27 mouse cellular contexts compared by ENCODE assay signal in genomic region chr5:147636676-147637075, GRCm38 (mm10).
"Had no signal": no experiment of that assay in that cellular context is flagged by ENCODE, and none has a peak within 500 bp of the region (broad histone marks: within the 10 kb centered on the region; RNA-seq: fewer than 3 reads in every experiment).

No protein-coding gene starts in this region.

- DNase-seq: cerebellum, adult 18-20 months; cerebellum, adult 2 months; cerebellum, adult 8-10 months; cerebellum, adult 9-10 months; cerebellum, postnatal 10 days; cerebellum, postnatal 14 days; cerebellum, postnatal 25 days; cerebellum, postnatal 36 days; embryo, embryonic 11 days; gastrocnemius, adult 2 months; gastrocnemius, postnatal 10 days; gastrocnemius, postnatal 14 days; gastrocnemius, postnatal 25 days; gastrocnemius, postnatal 36 days; heart, adult 18-20 months had no signal

- H3K4me3 ChIP-seq: embryonic facial prominence, embryonic 10.5 days; embryonic facial prominence, embryonic 12.5 days; embryonic facial prominence, embryonic 13.5 days; embryonic facial prominence, embryonic 15.5 days; erythroblast, embryonic 14.5 days; forebrain, embryonic 10.5 days; forebrain, embryonic 12.5 days; forebrain, embryonic 13.5 days; forebrain, embryonic 15.5 days; gastrocnemius, adult 2 months had no signal

- ATAC-seq: forebrain, embryonic 13.5 days; forebrain, embryonic 14.5 days; forebrain, embryonic 15.5 days; forebrain, embryonic 16.5 days had no signal

- H3K9me3 ChIP-seq: embryonic facial prominence, embryonic 10.5 days; embryonic facial prominence, embryonic 12.5 days; embryonic facial prominence, embryonic 13.5 days; embryonic facial prominence, embryonic 15.5 days; forebrain, embryonic 10.5 days; forebrain, embryonic 12.5 days; forebrain, embryonic 13.5 days; forebrain, embryonic 15.5 days had no signal

- H3K4me1 ChIP-seq: embryonic facial prominence, embryonic 15.5 days; forebrain, embryonic 15.5 days had no signal

- H3K27me3 ChIP-seq: embryonic facial prominence, embryonic 12.5 days; embryonic facial prominence, embryonic 13.5 days; embryonic facial prominence, embryonic 15.5 days; forebrain, embryonic 12.5 days; forebrain, embryonic 13.5 days; forebrain, embryonic 15.5 days had no signal

- H3K9ac ChIP-seq: embryonic facial prominence, embryonic 12.5 days; embryonic facial prominence, embryonic 13.5 days; embryonic facial prominence, embryonic 15.5 days; forebrain, embryonic 12.5 days; forebrain, embryonic 13.5 days; forebrain, embryonic 15.5 days; forebrain, postnatal 0 days had no signal

- H3K27ac ChIP-seq: embryonic facial prominence, embryonic 10.5 days; embryonic facial prominence, embryonic 12.5 days; embryonic facial prominence, embryonic 13.5 days; embryonic facial prominence, embryonic 15.5 days; forebrain, embryonic 10.5 days; forebrain, embryonic 12.5 days; forebrain, embryonic 13.5 days; forebrain, embryonic 15.5 days had no signal

- H3K4me2 ChIP-seq: embryonic facial prominence, embryonic 12.5 days; embryonic facial prominence, embryonic 13.5 days; embryonic facial prominence, embryonic 15.5 days; forebrain, embryonic 12.5 days; forebrain, embryonic 13.5 days; forebrain, embryonic 15.5 days had no signal

- H3K36me3 ChIP-seq: embryonic facial prominence, embryonic 10.5 days; embryonic facial prominence, embryonic 12.5 days; embryonic facial prominence, embryonic 13.5 days; embryonic facial prominence, embryonic 15.5 days; forebrain, embryonic 10.5 days; forebrain, embryonic 12.5 days; forebrain, embryonic 15.5 days had no signal
